Mouse (Mus musculus): ENCODE data around the gene Med18. TPM values are rescaled to one million over a fixed set of nuclear protein-coding genes. Genes with fewer than 3 reads are reported as not detected.

Gene Med18
- total RNA-seq (2021): 1 to 10 TPM; 9.2 to 9.4 TPM

- peak; percentile 83 to 90 for DNase-seq (ENCODE audit: extremely low spot score in 1 of 2, low spot score in 1 of 2)
Measured at GRCm38 (mm10) chr4:132463430-132464254, at the start of gene Med18. Med18 (minus strand) TSS chr4:132463921.

GRCm38 (mm10) chr4:132512080-132512479 is 48.4 kb upstream of the Med18 start:
- DNase-seq (ENCODE audit: extremely low spot score in 1 of 2, low spot score in 1 of 2): no peak

- DNase-seq (ENCODE audit: extremely low spot score in 1 of 2, low spot score in 1 of 2): peak; percentile 89 to 91
Measured at GRCm38 (mm10) chr4:132510352-132510798, 46.7 kb upstream of the Med18 start, which contains the start of gene Sesn2. Sesn2 (minus strand) TSS chr4:132510501.

GRCm38 (mm10) chr4:132509621-132510296 is 46.0 kb upstream of the Med18 start:
- peak in 1 of 2 experiments; percentile 44 for DNase-seq (ENCODE audit: extremely low spot score in 1 of 2, low spot score in 1 of 2)

- no peak for DNase-seq (ENCODE audit: extremely low spot score in 1 of 2, low spot score in 1 of 2)
Measured at GRCm38 (mm10) chr4:132507210-132507609, 43.5 kb upstream of the Med18 start.

GRCm38 (mm10) chr4:132506250-132506649 is 42.5 kb upstream of the Med18 start:
- DNase-seq (ENCODE audit: extremely low spot score in 1 of 2, low spot score in 1 of 2): no peak

- no peak for DNase-seq (ENCODE audit: extremely low spot score in 1 of 2, low spot score in 1 of 2)
Measured at GRCm38 (mm10) chr4:132505800-132506199, 42.1 kb upstream of the Med18 start.

GRCm38 (mm10) chr4:132505034-132505738 is 41.5 kb upstream of the Med18 start:
- DNase-seq (ENCODE audit: extremely low spot score in 1 of 2, low spot score in 1 of 2): no peak

- no peak for DNase-seq (ENCODE audit: extremely low spot score in 1 of 2, low spot score in 1 of 2)
Measured at GRCm38 (mm10) chr4:132503344-132503743, 39.6 kb upstream of the Med18 start.

GRCm38 (mm10) chr4:132501639-132502038 is 37.9 kb upstream of the Med18 start:
- no peak for DNase-seq (ENCODE audit: extremely low spot score in 1 of 2, low spot score in 1 of 2)

- DNase-seq (ENCODE audit: extremely low spot score in 1 of 2, low spot score in 1 of 2): no peak
Measured at GRCm38 (mm10) chr4:132494271-132494918, 30.7 kb upstream of the Med18 start.

GRCm38 (mm10) chr4:132492178-132493060 is 28.7 kb upstream of the Med18 start:
- no peak for DNase-seq (ENCODE audit: extremely low spot score in 1 of 2, low spot score in 1 of 2)

- DNase-seq (ENCODE audit: extremely low spot score in 1 of 2, low spot score in 1 of 2): no peak
Measured at GRCm38 (mm10) chr4:132491748-132492147, 28.0 kb upstream of the Med18 start.

- DNase-seq (ENCODE audit: extremely low spot score in 1 of 2, low spot score in 1 of 2): no peak
Measured at GRCm38 (mm10) chr4:132491057-132491456, 27.3 kb upstream of the Med18 start.

GRCm38 (mm10) chr4:132490273-132491010 is 26.7 kb upstream of the Med18 start:
- DNase-seq (ENCODE audit: extremely low spot score in 1 of 2, low spot score in 1 of 2): no peak

GRCm38 (mm10) chr4:132488976-132489375 is 25.3 kb upstream of the Med18 start:
- no peak for DNase-seq (ENCODE audit: extremely low spot score in 1 of 2, low spot score in 1 of 2)

GRCm38 (mm10) chr4:132488521-132488920 is 24.8 kb upstream of the Med18 start:
- no peak for DNase-seq (ENCODE audit: extremely low spot score in 1 of 2, low spot score in 1 of 2)

GRCm38 (mm10) chr4:132484820-132485219 is 21.1 kb upstream of the Med18 start:
- no peak for DNase-seq (ENCODE audit: extremely low spot score in 1 of 2, low spot score in 1 of 2)

- no peak for DNase-seq (ENCODE audit: extremely low spot score in 1 of 2, low spot score in 1 of 2)
Measured at GRCm38 (mm10) chr4:132484231-132484630, 20.5 kb upstream of the Med18 start.
